Mouse (Mus musculus) spleen, postnatal 0 days (tissue): ENCODE data around the gene Olfr945. TPM values are rescaled to one million over a fixed set of nuclear protein-coding genes. Genes with fewer than 3 reads are reported as not detected.

Experiments
- polyA plus RNA-seq: library from polyadenylated mRNA; unstranded; fragments of >200 nt; fragmentation: Nextera tagmentation; extraction: Ambion mirVana; gene quantifications from 2 replicates; pipeline ENCODE4 v1.2.1, GENCODE M21; 2015

The Olfr945 gene
- not detected in 2 replicates for polyA plus RNA-seq

DNA sequence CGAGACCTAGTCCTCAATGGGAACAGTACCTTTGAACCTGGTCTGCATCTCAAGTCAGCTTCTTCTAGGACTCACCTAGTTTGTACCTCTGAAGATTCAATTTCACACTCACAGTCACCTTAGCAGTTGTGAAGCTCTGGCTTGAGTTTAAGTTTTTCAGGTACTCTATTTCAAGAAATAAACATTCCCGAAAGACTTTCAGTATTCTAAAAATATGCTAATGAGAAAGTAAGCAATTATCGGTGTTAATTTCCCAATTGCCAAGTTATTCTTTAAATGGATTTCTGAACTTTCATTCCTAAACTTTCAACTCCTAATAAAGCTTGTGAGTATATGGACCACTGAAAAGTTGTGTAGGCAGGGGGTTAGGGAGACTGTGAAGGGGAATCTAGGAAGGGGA lies at the start of gene Olfr945:
Gene Olfr945, minus strand, starts transcription at position 101 of the 400 bp plus-strand sequence.

DNA sequence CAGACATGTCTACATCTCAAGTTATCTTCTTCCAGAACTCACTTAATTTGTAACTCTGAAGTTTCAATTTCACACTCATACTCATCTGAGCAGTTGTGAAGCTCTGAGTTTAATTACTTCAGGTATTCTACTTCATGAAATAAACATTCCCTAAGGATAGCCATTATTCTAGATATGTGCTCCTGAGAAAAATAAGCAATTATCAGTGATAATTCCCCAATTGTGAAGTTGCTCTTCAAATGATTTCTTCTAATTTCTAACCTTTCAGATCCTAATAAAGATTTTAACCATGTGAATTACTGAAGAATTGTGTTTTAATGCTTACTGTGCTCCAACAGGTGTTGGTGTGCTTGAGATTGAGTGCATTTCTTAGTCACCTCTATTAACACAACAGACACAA lies 49.3 kb upstream of the Olfr945 start, which contains the start of gene Olfr948:
Gene Olfr948, minus strand, starts transcription at position 101 of the 400 bp plus-strand sequence.

DNA sequence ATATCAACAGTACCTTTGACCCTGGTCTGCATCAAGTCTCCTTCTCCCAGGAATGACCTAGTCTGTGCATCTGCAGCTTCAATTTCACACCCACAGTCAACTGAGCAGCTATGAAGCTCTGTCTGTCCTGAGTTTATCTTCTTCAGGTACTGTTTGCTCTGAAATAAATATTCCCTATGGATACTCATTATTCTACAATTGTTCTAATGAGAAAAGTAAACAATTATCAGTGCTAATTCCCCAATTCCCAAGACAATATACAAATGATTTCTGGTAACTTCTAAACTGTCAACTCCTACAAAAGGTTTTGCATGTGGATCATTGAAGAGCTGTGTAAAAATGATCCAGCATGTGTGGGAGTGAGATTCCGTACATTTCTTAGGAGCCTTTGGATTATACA lies 26.7 kb downstream of the Olfr945 start, which contains the start of gene Olfr1537:
Gene Olfr1537, minus strand, starts transcription at position 101 of the 400 bp plus-strand sequence.

Other genes starting within 250 kb of the Olfr945 start
- not detected in 2 replicates for gene Olfr937, start 211.9 kb downstream of the Olfr945 start, polyA plus RNA-seq
- gene Olfr938, start 197.9 kb downstream of the Olfr945 start, polyA plus RNA-seq: not detected in 2 replicates
- gene Olfr27, start 148.7 kb downstream of the Olfr945 start, polyA plus RNA-seq: not detected in 2 replicates
- not detected in 2 replicates for gene Olfr943, start 110.5 kb downstream of the Olfr945 start, polyA plus RNA-seq
- gene Olfr944, start 74.9 kb downstream of the Olfr945 start, polyA plus RNA-seq: not detected in 2 replicates
- not detected in 2 replicates for gene Olfr1537, start 26.8 kb downstream of the Olfr945 start, polyA plus RNA-seq
- gene Olfr948, start 49.2 kb upstream of the Olfr945 start, polyA plus RNA-seq: not detected in 2 replicates
- not detected in 2 replicates for gene Olfr951, start 110.6 kb upstream of the Olfr945 start, polyA plus RNA-seq
- gene Olfr952, start 150.3 kb upstream of the Olfr945 start, polyA plus RNA-seq: not detected in 2 replicates
- gene Olfr954, start 179.9 kb upstream of the Olfr945 start, polyA plus RNA-seq: not detected in 2 replicates
- gene Olfr955, start 195.1 kb upstream of the Olfr945 start, polyA plus RNA-seq: not detected in 2 replicates
- gene Olfr44, start 217.2 kb upstream of the Olfr945 start, polyA plus RNA-seq: not detected in 2 replicates
- gene Olfr957, start 239.0 kb upstream of the Olfr945 start, polyA plus RNA-seq: not detected in 2 replicates